Mouse (Mus musculus) embryo, embryonic 10.5 days (tissue): Measurements from ENCODE around the gene Kdm4b.

Source experiments
- DNase-seq: peaks from one replicate; pipeline ENCODE4 v3.0.0-alpha.2; 2015; ENCODE audit warnings: low spot score

Kdm4b gene

GRCm38 (mm10) chr17:56348128-56348527 lies 22.3 kb downstream of the Kdm4b start:
- DNase-seq = no peak

- no peak for DNase-seq
Measured at GRCm38 (mm10) chr17:56348586-56348985, 22.7 kb downstream of the Kdm4b start.

GRCm38 (mm10) chr17:56350694-56351093 lies 24.8 kb downstream of the Kdm4b start:
- DNase-seq = peak; percentile 83

GRCm38 (mm10) chr17:56356921-56357885 lies 31.3 kb downstream of the Kdm4b start:
- peak; percentile 89 for DNase-seq

- DNase-seq = no peak
Measured at GRCm38 (mm10) chr17:56359183-56359725, 33.4 kb downstream of the Kdm4b start.

GRCm38 (mm10) chr17:56359864-56360263 lies 34.0 kb downstream of the Kdm4b start:
- DNase-seq = no peak

GRCm38 (mm10) chr17:56360451-56360850 lies 34.6 kb downstream of the Kdm4b start:
- no peak for DNase-seq

- DNase-seq = no peak
Measured at GRCm38 (mm10) chr17:56361542-56361941, 35.7 kb downstream of the Kdm4b start.

- DNase-seq = no peak
Measured at GRCm38 (mm10) chr17:56365791-56366673, 40.2 kb downstream of the Kdm4b start.

- DNase-seq = no peak
Measured at GRCm38 (mm10) chr17:56368291-56368790, 42.5 kb downstream of the Kdm4b start.

- DNase-seq = no peak
Measured at GRCm38 (mm10) chr17:56370090-56370489, 44.2 kb downstream of the Kdm4b start.

- no peak for DNase-seq
Measured at GRCm38 (mm10) chr17:56371029-56371660, 45.3 kb downstream of the Kdm4b start.

- DNase-seq = no peak
Measured at GRCm38 (mm10) chr17:56372109-56372508, 46.2 kb downstream of the Kdm4b start.

GRCm38 (mm10) chr17:56373136-56374034 lies 47.5 kb downstream of the Kdm4b start:
- no peak for DNase-seq

- DNase-seq = no peak
Measured at GRCm38 (mm10) chr17:56374851-56375250, 49.0 kb downstream of the Kdm4b start.

- DNase-seq = no peak
Measured at GRCm38 (mm10) chr17:56379281-56379834, 53.5 kb downstream of the Kdm4b start.

GRCm38 (mm10) chr17:56380286-56380685 lies 54.4 kb downstream of the Kdm4b start:
- no peak for DNase-seq

- DNase-seq = no peak
Measured at GRCm38 (mm10) chr17:56381183-56381582, 55.3 kb downstream of the Kdm4b start.

- no peak for DNase-seq
Measured at GRCm38 (mm10) chr17:56382997-56383396, 57.1 kb downstream of the Kdm4b start.

GRCm38 (mm10) chr17:56384903-56385302 lies 59.0 kb downstream of the Kdm4b start:
- DNase-seq = no peak
